Mouse (Mus musculus) CH12.LX (cell line): ENCODE data around the gene Teddm1b. TPM values are rescaled to one million over a fixed set of nuclear protein-coding genes. Genes with fewer than 3 reads are reported as not detected.

Experiments
- DNase-seq: peaks from one replicate; pipeline ENCODE4 v3.0.0-alpha.2; 2013; ENCODE audit errors: extremely low read depth
- H3K27ac ChIP-seq: 2 replicates; pipeline ENCODE4 v1.5.1; 2012; ENCODE audit warnings: low read depth, mild to moderate bottlenecking, control low read depth, moderate library complexity; ENCODE audit not compliant: insufficient read depth
- H3K27me3 ChIP-seq: replicated peaks from 2 replicates; pipeline ENCODE3; 2012; ENCODE audit warnings: inconsistent platforms
- H3K36me3 ChIP-seq, 2 experiments: replicated peaks in 1 of 2; 2 replicates each; pipeline versions ENCODE3 to v1.6.1; 2012; ENCODE audit warnings: inconsistent platforms in 1 of 2, low read length in 1 of 2, mild to moderate bottlenecking in 1 of 2, mixed read lengths in 1 of 2, moderate library complexity in 1 of 2; ENCODE audit not compliant: control insufficient read depth in 1 of 2, insufficient read depth in 1 of 2
- H3K4me1 ChIP-seq, 2 experiments: 2 replicates each; pipeline ENCODE4 v1.6.1; 2012; ENCODE audit warnings: inconsistent platforms in 1 of 2, moderate library complexity in 1 of 2; ENCODE audit not compliant: insufficient read depth in 2 of 2, control insufficient read depth in 1 of 2
- H3K4me2 ChIP-seq: 2 replicates; pipeline ENCODE4 v1.6.1; 2012; ENCODE audit warnings: low read depth, mild to moderate bottlenecking, control low read depth; ENCODE audit not compliant: poor library complexity, insufficient read depth, severe bottlenecking
- H3K4me3 ChIP-seq, 3 experiments: fragments of 150-350 bp in 1 of 3; sonication (generic) in 1 of 3; replicated peaks in 1 of 3; 2 replicates each; pipeline versions ENCODE3 to v1.5.1; 2011 to 2012; ENCODE audit warnings: low read depth in 2 of 3, low read length in 2 of 3, mild to moderate bottlenecking in 2 of 3, moderate library complexity in 2 of 3, control low read depth in 1 of 3, improper control_type of control experiment in 1 of 3, inconsistent platforms in 1 of 3, mixed read lengths in 1 of 3; ENCODE audit not compliant: poor library complexity in 1 of 3
- H3K79me2 ChIP-seq: replicated peaks from 2 replicates; pipeline ENCODE4 v1.6.1; 2012; ENCODE audit warnings: mild to moderate bottlenecking, moderate library complexity; ENCODE audit not compliant: control insufficient read depth, poor library complexity, insufficient read depth, severe bottlenecking; ENCODE audit errors: extremely low read depth
- H3K9ac ChIP-seq: 2 replicates; pipeline ENCODE4 v1.6.1; 2012; ENCODE audit warnings: low read depth, mild to moderate bottlenecking, control low read depth, moderate library complexity; ENCODE audit not compliant: insufficient read depth
- H3K9me3 ChIP-seq: replicated peaks from 2 replicates; pipeline ENCODE3; 2012; ENCODE audit warnings: low read length, inconsistent platforms, mixed read lengths
- CHD1 ChIP-seq: IDR thresholded peaks from 2 replicates; pipeline ENCODE4 v1.6.1; 2012; ENCODE audit warnings: low read depth, low read length, improper control_type of control experiment, inconsistent platforms
- CTCF ChIP-seq, 2 experiments: IDR thresholded peaks in 1 of 2; conservative IDR thresholded peaks in 1 of 2; 2 replicates each; pipeline ENCODE4 v1.5.1; 2011 to 2012; ENCODE audit warnings: low read depth in 2 of 2, low read length in 2 of 2, improper control_type of control experiment in 1 of 2, inconsistent platforms in 1 of 2, mild to moderate bottlenecking in 1 of 2, moderate library complexity in 1 of 2
- E2F4 ChIP-seq: IDR thresholded peaks from 2 replicates; pipeline ENCODE4 v1.6.1; 2011; ENCODE audit warnings: low read depth, low read length, improper control_type of control experiment; ENCODE audit not compliant: insufficient replicate concordance
- ELF1 ChIP-seq: IDR thresholded peaks from 2 replicates; pipeline ENCODE4 v1.6.1; 2014; ENCODE audit warnings: low read depth, mild to moderate bottlenecking, inconsistent platforms, low read length, improper control_type of control experiment
- EP300 ChIP-seq: IDR thresholded peaks from 2 replicates; pipeline ENCODE4 v1.6.1; 2011; ENCODE audit warnings: low read length, improper control_type of control experiment
- IRF4 ChIP-seq: IDR thresholded peaks from 2 replicates; pipeline ENCODE4 v1.6.1; 2014; ENCODE audit warnings: low read depth, mild to moderate bottlenecking, inconsistent platforms, low read length, improper control_type of control experiment
- JUN ChIP-seq: IDR thresholded peaks from 2 replicates; pipeline ENCODE4 v1.6.1; 2011; ENCODE audit warnings: low read depth, mild to moderate bottlenecking, low read length, improper control_type of control experiment, moderate library complexity; ENCODE audit not compliant: insufficient read depth
- MAFK ChIP-seq: IDR thresholded peaks from 2 replicates; pipeline ENCODE4 v1.6.1; 2011; ENCODE audit warnings: low read length, improper control_type of control experiment; ENCODE audit not compliant: insufficient replicate concordance
- MAZ ChIP-seq: IDR thresholded peaks from 2 replicates; pipeline ENCODE4 v1.6.1; 2012; ENCODE audit warnings: low read depth, mild to moderate bottlenecking, inconsistent platforms, low read length, improper control_type of control experiment, moderate library complexity
- MEF2A ChIP-seq: IDR thresholded peaks from 2 replicates; pipeline ENCODE4 v1.6.1; 2014; ENCODE audit warnings: low read depth, mild to moderate bottlenecking, inconsistent platforms, low read length, improper control_type of control experiment, borderline replicate concordance
- MYC ChIP-seq: IDR thresholded peaks from 2 replicates; pipeline ENCODE4 v1.6.1; 2011; ENCODE audit warnings: low read depth, mild to moderate bottlenecking, improper control_type of control experiment, low read length
- NELFE ChIP-seq: IDR thresholded peaks from 2 replicates; pipeline ENCODE4 v1.6.1; 2011; ENCODE audit warnings: low read depth, low read length, improper control_type of control experiment
- NRF1 ChIP-seq: IDR thresholded peaks from 2 replicates; pipeline ENCODE4 v1.6.1; 2014; ENCODE audit warnings: low read depth, mild to moderate bottlenecking, inconsistent platforms, low read length, improper control_type of control experiment, moderate library complexity
- PAX5 ChIP-seq: IDR thresholded peaks from 2 replicates; pipeline ENCODE4 v1.6.1; 2012; ENCODE audit warnings: low read length, inconsistent platforms, mixed read lengths
- POLR2A ChIP-seq: IDR thresholded peaks from 2 replicates; pipeline ENCODE4 v1.6.1; 2011; ENCODE audit warnings: low read depth, mild to moderate bottlenecking, improper control_type of control experiment, low read length
- RAD21 ChIP-seq: IDR thresholded peaks from 2 replicates; pipeline ENCODE4 v1.6.1; 2011; ENCODE audit warnings: low read depth, mild to moderate bottlenecking, low read length, improper control_type of control experiment, moderate library complexity
- RCOR1 ChIP-seq: conservative IDR thresholded peaks from 2 replicates; pipeline ENCODE4 v1.6.1; 2012; ENCODE audit warnings: low read depth, mild to moderate bottlenecking, inconsistent platforms, low read length, improper control_type of control experiment
- SIN3A ChIP-seq: IDR thresholded peaks from 2 replicates; pipeline ENCODE4 v1.6.1; 2012; ENCODE audit warnings: low read length, improper control_type of control experiment, inconsistent platforms
- SMC3 ChIP-seq: IDR thresholded peaks from 2 replicates; pipeline ENCODE4 v1.6.1; 2011; ENCODE audit warnings: low read depth, low read length, improper control_type of control experiment
- TBP ChIP-seq: conservative IDR thresholded peaks from 2 replicates; pipeline ENCODE4 v1.6.1; 2011; ENCODE audit warnings: low read depth, low read length, improper control_type of control experiment
- TCF12 ChIP-seq: IDR thresholded peaks from 2 replicates; pipeline ENCODE4 v1.6.1; 2014; ENCODE audit warnings: low read depth, mild to moderate bottlenecking, inconsistent platforms, low read length, improper control_type of control experiment
- UBTF ChIP-seq: IDR thresholded peaks from 2 replicates; pipeline ENCODE4 v1.6.1; 2012; ENCODE audit warnings: low read depth, mild to moderate bottlenecking, inconsistent platforms, low read length, improper control_type of control experiment, moderate library complexity
- ZC3H11A ChIP-seq: IDR thresholded peaks from 2 replicates; pipeline ENCODE4 v1.6.1; 2012; ENCODE audit warnings: low read depth, mild to moderate bottlenecking, inconsistent platforms, low read length, improper control_type of control experiment
- ZKSCAN1 ChIP-seq: IDR thresholded peaks from 2 replicates; pipeline ENCODE4 v1.6.1; 2012; ENCODE audit warnings: low read depth, inconsistent platforms, low read length, improper control_type of control experiment, borderline replicate concordance
- ZMIZ1 ChIP-seq: IDR thresholded peaks from 2 replicates; pipeline ENCODE4 v1.6.1; 2012; ENCODE audit warnings: low read depth, mild to moderate bottlenecking, inconsistent platforms, low read length, improper control_type of control experiment
- ZNF384 ChIP-seq: IDR thresholded peaks from 2 replicates; pipeline ENCODE4 v1.6.1; 2012; ENCODE audit warnings: low read depth, low read length, improper control_type of control experiment, inconsistent platforms
- dilution Hi-C: fragments of 300-500 bp; cut with MboI; formaldehyde crosslinking; loops from 2 replicates; pipeline ENCODE4 v1.14.3; 2020; ENCODE audit warnings: low sequenced_read_pairs; ENCODE audit not compliant: extremely low pct_unique_long_range_greater_than_20kb, extremely low pct_ligation_motif_present
- in situ Hi-C: fragments of 300-500 bp; cut with MboI; formaldehyde crosslinking; loops from 3 replicates; pipeline ENCODE4 v1.14.3; 2019; ENCODE audit warnings: low sequenced_read_pairs, low pct_ligation_motif_present, low pct_unique_long_range_greater_than_20kb, mixed read lengths
- polyA plus RNA-seq: library from polyadenylated mRNA; unstranded; fragments of >175 nt; gene quantifications from 2 replicates; pipeline ENCODE4 v1.2.1, GENCODE M21; 2012; ENCODE audit warnings: low read depth; ENCODE audit not compliant: insufficient read length
- total RNA-seq, 2 experiments: library from RNA; depleted of rRNA; stranded (reverse); fragments of 300-350 nt in 1 of 2; fragments of >200 nt in 1 of 2; gene quantifications; 2 replicates each; pipeline ENCODE4 v1.2.3; 2012 to 2014

The Teddm1b gene
- total and polyA plus RNA-seq, 3 experiments, result 0.10 TPM; not detected in 2

- Histone ChIP-seq H3K27me3 (no peaks in the 10 kb centered on the region), H3K9ac (no peak overlapping the region), H3K9me3 (no peaks in the 10 kb centered on the region), H3K4me2 (no peak overlapping the region), H3K27ac (no peak overlapping the region), H3K4me3 (no peak overlapping the region), H3K36me3 (peaks cover 31 to 65% of the 10 kb centered on the region in 2 experiments), H3K79me2 (no peaks in the 10 kb centered on the region), H3K4me1 (no peaks in the 10 kb centered on the region)
- dilution Hi-C loops, result no loop called here
- TF ChIP-seq IRF4 (no peak), RCOR1 (no peak), ZC3H11A (no peak), EP300 (no peak), RAD21 (no peak), ELF1 (no peak), E2F4 (no peak), MYC (no peak), UBTF (no peak), SMC3 (no peak), ZMIZ1 (no peak), MAZ (no peak), TBP (no peak), TCF12 (no peak), MAFK (no peak), CTCF (conservative IDR thresholded peaks at IDR 0.05 in 1 of 2, IDR thresholded peaks at IDR 0.05 in 1 of 2; ENCODE audit: low read depth in 2 of 2, low read length in 2 of 2) (no peak), MEF2A (no peak)
- in situ Hi-C loops, result no loop called here
- DNase-seq, result no peak
Observed at GRCm38 (mm10) chr1:153908208-153908607, 34.1 kb downstream of the Teddm1b start.

- no peaks in the 10 kb centered on the region for H3K27me3 ChIP-seq
- H3K27ac ChIP-seq, result no peak overlapping the region
- no peak overlapping the region for H3K9ac ChIP-seq
- no peak for TF ChIP-seq JUN
- TF ChIP-seq CTCF (conservative IDR thresholded peaks at IDR 0.05 in 1 of 2, IDR thresholded peaks at IDR 0.05 in 1 of 2; ENCODE audit: low read depth in 2 of 2, low read length in 2 of 2), result no peak
- TF ChIP-seq SIN3A, result no peak
- TF ChIP-seq ELF1, result no peak
- no peak for TF ChIP-seq RAD21
- no peak for TF ChIP-seq NRF1
- no peak for TF ChIP-seq CHD1
- no peak for TF ChIP-seq POLR2A
- TF ChIP-seq ZNF384, result no peak
- TF ChIP-seq PAX5, result no peak
- TF ChIP-seq RCOR1, result no peak
- TF ChIP-seq MYC, result no peak
- no peak for TF ChIP-seq NELFE
- no peak for TF ChIP-seq ZKSCAN1
- no peak for TF ChIP-seq MAFK
- TF ChIP-seq IRF4, result no peak
- TF ChIP-seq UBTF, result no peak
- TF ChIP-seq MAZ, result no peak
- no peak for TF ChIP-seq EP300
- peaks cover 0 to 2% of the 10 kb centered on the region in 2 experiments; a peak in 2 of 4 replicates for H3K4me1 ChIP-seq
- H3K79me2 ChIP-seq, result no peaks in the 10 kb centered on the region
- no peak overlapping the region for H3K4me3 ChIP-seq
- DNase-seq, result no peak
- dilution Hi-C loops (no loop called here), in situ Hi-C loops (no loop called here)
- no peaks in the 10 kb centered on the region for H3K9me3 ChIP-seq
- no peak overlapping the region for H3K4me2 ChIP-seq
- peaks cover 31 to 59% of the 10 kb centered on the region in 2 experiments for H3K36me3 ChIP-seq
Observed at GRCm38 (mm10) chr1:153908741-153909140, 34.6 kb downstream of the Teddm1b start.
